Mouse (Mus musculus): ENCODE measurements around the gene Rps10. TPM values are rescaled to one million over a fixed set of nuclear protein-coding genes. Genes with fewer than 3 reads are reported as not detected.
A peak's percentile ranks its signal among the peaks of the same experiment; 100 is the strongest.

Gene Rps10
- polyA plus RNA-seq, 2 experiments = 712 to 1,128 TPM

DNA sequence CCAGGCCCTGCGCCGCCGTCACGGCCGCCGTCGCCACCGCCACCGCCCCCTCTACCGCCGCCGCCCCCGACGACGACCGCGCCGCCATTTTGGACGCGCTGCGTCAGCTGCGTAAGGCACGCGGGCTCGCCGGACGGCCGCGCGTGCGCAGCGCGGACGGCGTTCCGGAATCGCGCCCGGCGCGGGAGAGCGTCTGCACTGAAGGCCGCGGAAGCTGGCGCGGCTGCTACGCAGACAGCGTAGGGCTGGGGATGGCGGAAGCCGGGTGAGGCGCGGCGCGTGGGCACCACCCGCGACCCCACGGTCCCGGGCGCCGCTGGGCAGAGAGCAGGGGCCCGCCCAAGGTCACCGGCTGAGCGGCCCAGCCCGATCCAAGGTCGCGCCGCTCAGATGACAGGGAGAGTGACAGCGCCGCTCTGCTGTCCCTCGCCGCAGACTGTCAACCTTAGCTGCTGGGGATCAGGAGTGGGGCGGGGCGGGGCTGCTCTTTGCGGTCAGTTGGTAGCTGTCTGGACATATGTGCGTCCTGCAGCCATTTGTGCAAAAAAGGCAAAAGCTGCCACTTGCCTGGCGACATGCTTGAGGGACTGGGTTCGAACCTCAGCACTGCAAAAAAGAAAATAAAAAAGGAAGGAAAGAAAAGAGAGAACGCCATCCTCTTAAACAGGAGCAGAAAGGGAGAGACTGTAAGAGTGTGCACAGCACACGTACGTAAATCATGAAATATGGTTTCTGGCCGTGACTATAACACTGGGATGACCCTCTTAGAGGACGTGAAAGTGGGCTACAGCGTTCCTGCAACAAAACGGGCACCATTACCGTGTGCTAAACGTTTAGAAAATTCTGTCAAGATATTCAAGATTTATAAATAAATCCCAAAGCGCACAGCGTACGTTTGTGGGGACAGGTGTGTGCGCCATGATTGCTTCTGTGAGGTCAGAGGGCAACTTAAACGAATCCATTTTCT is 12.8 kb downstream of the Rps10 start, which contains the start of gene Nudt3:
Nudt3 (minus strand) TSS at position 136 of the 967 bp plus-strand sequence.
- WGBS (ENCODE audit: insufficient replicate concordance) = 6% methylated on average over 91 of the region's 91 CpGs
- peak; percentile 90 for ATAC-seq (ENCODE audit: insufficient read depth)

DNA sequence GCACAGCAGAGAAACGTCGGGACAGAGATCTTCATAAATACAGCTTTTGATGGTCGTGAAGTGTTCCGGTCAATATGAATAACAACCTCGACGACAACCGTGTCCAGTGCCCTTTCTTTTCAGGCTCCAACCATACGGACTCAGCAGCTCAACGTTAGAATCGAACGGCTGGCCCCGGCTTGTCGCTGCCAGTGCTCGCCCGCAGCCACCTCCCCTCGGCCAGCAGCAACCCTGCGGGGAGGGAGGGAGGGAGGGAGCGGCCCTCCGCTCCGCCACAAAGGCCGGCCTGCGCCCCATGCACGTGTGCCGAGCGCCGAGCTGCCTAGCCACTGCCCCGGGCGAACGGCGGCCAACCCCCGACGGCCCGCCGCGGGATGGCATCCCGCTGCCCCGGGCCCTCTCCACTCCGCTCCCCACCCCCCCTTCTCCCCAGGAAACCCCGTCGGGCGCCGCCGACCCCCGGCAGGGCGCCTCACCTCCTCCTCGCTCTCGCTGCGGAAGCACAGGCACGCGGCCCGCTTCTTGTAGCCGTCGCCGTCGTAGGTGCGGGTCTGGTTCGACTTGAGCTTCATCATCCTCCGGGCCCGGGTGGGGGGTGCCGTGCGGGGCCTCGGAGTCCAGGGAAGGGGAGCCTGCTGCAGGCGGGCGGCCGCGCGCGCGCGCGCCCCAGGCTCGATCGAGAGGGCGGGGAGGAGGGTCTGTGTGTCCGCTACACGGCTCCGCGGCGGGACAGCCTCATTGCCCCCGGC is 13.7 kb downstream of the Rps10 start:
- no peaks in the 10 kb centered on the region for H3K27me3 ChIP-seq (ENCODE audit: control insufficient read depth, insufficient read depth, low read length)
- no peaks in the 10 kb centered on the region for H3K9me3 ChIP-seq (ENCODE audit: control insufficient read depth, low read length)
- TF ChIP-seq EP300 (IDR thresholded peaks at IDR 0.05; ENCODE audit: low read depth) (no peak), CTCF (IDR thresholded peaks at IDR 0.05; ENCODE audit: low read depth) (no peak)
- peak in 1 of 3 experiments; percentile 46 for DNase-seq (ENCODE audit: low read depth in 3 of 3, low spot score in 3 of 3)
- peaks cover 0 to 22% of the 10 kb centered on the region in 2 experiments; a peak in 2 of 4 replicates for H3K4me1 ChIP-seq (replicated peaks; ENCODE audit: control insufficient read depth in 2 of 2, insufficient read depth in 2 of 2, low read length in 1 of 2)
- no peaks in the 10 kb centered on the region for H3K36me3 ChIP-seq (replicated peaks; ENCODE audit: control insufficient read depth, insufficient read depth, low read depth)
- H3K4me3 ChIP-seq (ENCODE audit: insufficient read depth in 1 of 2, low read depth in 2 of 2, low read length in 2 of 2) = peak overlapping the region; percentile 88 to 98
- under 1% methylated on average over 73 of the region's 80 CpGs for WGBS (ENCODE audit: insufficient replicate concordance)
- peak overlapping the region; percentile 76 for H3K9ac ChIP-seq (replicated peaks)
- H3K4me2 ChIP-seq (ENCODE audit: low read depth) = peak overlapping the region; percentile 77
- H3K27ac ChIP-seq = peak overlapping the region; percentile 37
- peak; percentile 70 for ATAC-seq (ENCODE audit: insufficient read depth)

More for the DNA sequence above, 12.8 kb downstream of the Rps10 start, which contains the start of gene Nudt3:
- Histone ChIP-seq H3K9ac (replicated peaks) (peak within 1 kb of the TSS; percentile 76), H3K9me3 (ENCODE audit: control insufficient read depth, low read length) (no peaks in the 10 kb centered on the region), H3K4me3 (ENCODE audit: insufficient read depth in 1 of 2, low read depth in 2 of 2, low read length in 2 of 2) (peak within 1 kb of the TSS; percentile 88 to 98), H3K27ac (peak within 1 kb of the TSS; percentile 48), H3K4me1 (replicated peaks; ENCODE audit: control insufficient read depth in 2 of 2, insufficient read depth in 2 of 2, low read length in 1 of 2) (peaks cover 0 to 21% of the 10 kb centered on the region in 2 experiments; a peak in 2 of 4 replicates), H3K36me3 (replicated peaks; ENCODE audit: control insufficient read depth, insufficient read depth, low read depth) (no peaks in the 10 kb centered on the region), H3K4me2 (ENCODE audit: low read depth) (peak within 1 kb of the TSS; percentile 77), H3K27me3 (ENCODE audit: control insufficient read depth, insufficient read depth, low read length) (no peaks in the 10 kb centered on the region)
- TF ChIP-seq EP300 (IDR thresholded peaks at IDR 0.05; ENCODE audit: low read depth) (no peak), CTCF (IDR thresholded peaks at IDR 0.05; ENCODE audit: low read depth) (peak; percentile 22; the same call in 1 of the 2 replicates)
- peak; percentile 78 to 79 (median 79) for DNase-seq (ENCODE audit: low read depth in 3 of 3, low spot score in 3 of 3)

DNA sequence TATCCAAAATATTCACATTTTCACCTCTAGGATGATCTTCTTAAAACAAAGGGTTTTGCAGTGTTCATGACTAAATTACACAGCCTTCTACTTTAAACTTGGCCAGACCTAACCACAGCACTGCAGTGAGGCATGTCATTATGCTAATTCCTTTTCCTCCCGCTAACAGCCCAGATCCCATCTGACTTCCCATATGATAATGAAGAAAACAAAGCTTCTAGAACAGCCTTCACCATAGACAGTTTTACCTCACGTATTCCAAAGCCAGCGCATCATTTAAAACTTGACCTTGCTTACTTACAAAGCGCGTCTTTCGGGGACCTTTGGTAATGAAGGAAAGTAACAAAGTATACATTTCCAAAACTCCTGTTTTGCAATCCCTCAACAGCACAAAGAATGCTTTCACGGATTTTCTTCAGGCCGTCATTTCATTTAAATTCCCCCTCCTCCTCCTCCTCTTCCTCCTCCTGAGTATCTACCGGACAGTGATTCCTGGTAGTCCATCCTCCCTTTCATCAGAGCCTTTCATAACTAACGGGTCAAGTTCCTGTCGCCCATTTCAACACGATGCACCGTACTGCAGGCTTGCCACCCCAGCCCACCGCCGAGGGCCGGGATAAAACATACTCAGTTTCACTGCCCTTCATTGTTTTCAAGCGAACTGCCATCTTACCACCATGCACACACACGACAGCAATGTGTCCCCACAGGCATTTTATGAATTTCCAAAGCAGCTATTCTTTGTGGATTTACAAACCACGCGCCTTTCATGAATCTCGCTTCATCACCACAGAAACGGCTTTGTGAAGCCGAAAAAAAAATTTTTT is 14.6 kb downstream of the Rps10 start:
- 3% methylated on average over 23 of the region's 23 CpGs for WGBS (ENCODE audit: insufficient replicate concordance)
- peak overlapping the region; percentile 77 for H3K4me2 ChIP-seq (ENCODE audit: low read depth)
- H3K4me1 ChIP-seq (replicated peaks; ENCODE audit: control insufficient read depth in 2 of 2, insufficient read depth in 2 of 2, low read length in 1 of 2) = peaks cover 0 to 22% of the 10 kb centered on the region in 2 experiments; a peak in 2 of 4 replicates
- TF ChIP-seq CTCF (IDR thresholded peaks at IDR 0.05; ENCODE audit: low read depth) = no peak
- TF ChIP-seq EP300 (IDR thresholded peaks at IDR 0.05; ENCODE audit: low read depth) = no peak
- no peaks in the 10 kb centered on the region for H3K9me3 ChIP-seq (ENCODE audit: control insufficient read depth, low read length)
- H3K27me3 ChIP-seq (ENCODE audit: control insufficient read depth, insufficient read depth, low read length) = no peaks in the 10 kb centered on the region
- ATAC-seq (ENCODE audit: insufficient read depth) = no peak
- peak overlapping the region; percentile 88 to 98 for H3K4me3 ChIP-seq (ENCODE audit: insufficient read depth in 1 of 2, low read depth in 2 of 2, low read length in 2 of 2)
- H3K36me3 ChIP-seq (replicated peaks; ENCODE audit: control insufficient read depth, insufficient read depth, low read depth) = no peaks in the 10 kb centered on the region
- peak overlapping the region; percentile 76 for H3K9ac ChIP-seq (replicated peaks)
- H3K27ac ChIP-seq = peak overlapping the region; percentile 37; the same call in 1 of the 2 replicates
- DNase-seq (ENCODE audit: low read depth in 3 of 3, low spot score in 3 of 3) = no peak

DNA sequence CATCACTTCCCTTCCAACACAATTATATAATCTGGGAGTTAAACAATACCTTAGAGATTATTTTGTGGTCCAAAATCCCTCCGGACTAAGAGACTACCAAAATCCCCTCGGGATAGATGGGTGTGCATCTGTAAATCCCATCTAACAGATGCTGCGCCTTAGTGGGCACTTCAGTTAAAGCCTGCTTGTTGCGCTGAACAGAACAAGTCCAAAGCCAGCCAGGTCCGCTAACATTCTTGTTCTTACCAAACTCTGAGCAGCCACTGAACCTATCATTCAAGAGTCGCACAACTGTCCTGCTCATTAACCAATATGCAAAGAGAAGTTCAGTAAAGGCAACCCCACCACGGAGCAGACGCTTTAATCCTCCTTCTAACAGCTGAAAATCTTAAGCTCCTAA is 15.3 kb downstream of the Rps10 start:
- no peak overlapping the region for H3K9ac ChIP-seq (replicated peaks)
- H3K9me3 ChIP-seq (ENCODE audit: control insufficient read depth, low read length) = no peaks in the 10 kb centered on the region
- H3K27me3 ChIP-seq (ENCODE audit: control insufficient read depth, insufficient read depth, low read length) = no peaks in the 10 kb centered on the region
- TF ChIP-seq CTCF (IDR thresholded peaks at IDR 0.05; ENCODE audit: low read depth) = no peak
- no peaks in the 10 kb centered on the region for H3K36me3 ChIP-seq (replicated peaks; ENCODE audit: control insufficient read depth, insufficient read depth, low read depth)
- H3K4me2 ChIP-seq (ENCODE audit: low read depth) = peak overlapping the region; percentile 77
- H3K4me1 ChIP-seq (replicated peaks; ENCODE audit: control insufficient read depth in 2 of 2, insufficient read depth in 2 of 2, low read length in 1 of 2) = peaks cover 0 to 22% of the 10 kb centered on the region in 2 experiments; a peak in 2 of 4 replicates
- WGBS (ENCODE audit: insufficient replicate concordance) = 63% methylated on average over 8 of the region's 8 CpGs
- H3K4me3 ChIP-seq (ENCODE audit: insufficient read depth in 1 of 2, low read depth in 2 of 2, low read length in 2 of 2) = peak overlapping the region; percentile 4 to 98; a peak in 2 of 4 replicates
- no peak overlapping the region for H3K27ac ChIP-seq
- DNase-seq (ENCODE audit: low read depth in 3 of 3, low spot score in 3 of 3) = no peak
- no peak for ATAC-seq (ENCODE audit: insufficient read depth)

Measured in liver, embryonic 14.5 days (tissue).